In the genomic region with DNA sequence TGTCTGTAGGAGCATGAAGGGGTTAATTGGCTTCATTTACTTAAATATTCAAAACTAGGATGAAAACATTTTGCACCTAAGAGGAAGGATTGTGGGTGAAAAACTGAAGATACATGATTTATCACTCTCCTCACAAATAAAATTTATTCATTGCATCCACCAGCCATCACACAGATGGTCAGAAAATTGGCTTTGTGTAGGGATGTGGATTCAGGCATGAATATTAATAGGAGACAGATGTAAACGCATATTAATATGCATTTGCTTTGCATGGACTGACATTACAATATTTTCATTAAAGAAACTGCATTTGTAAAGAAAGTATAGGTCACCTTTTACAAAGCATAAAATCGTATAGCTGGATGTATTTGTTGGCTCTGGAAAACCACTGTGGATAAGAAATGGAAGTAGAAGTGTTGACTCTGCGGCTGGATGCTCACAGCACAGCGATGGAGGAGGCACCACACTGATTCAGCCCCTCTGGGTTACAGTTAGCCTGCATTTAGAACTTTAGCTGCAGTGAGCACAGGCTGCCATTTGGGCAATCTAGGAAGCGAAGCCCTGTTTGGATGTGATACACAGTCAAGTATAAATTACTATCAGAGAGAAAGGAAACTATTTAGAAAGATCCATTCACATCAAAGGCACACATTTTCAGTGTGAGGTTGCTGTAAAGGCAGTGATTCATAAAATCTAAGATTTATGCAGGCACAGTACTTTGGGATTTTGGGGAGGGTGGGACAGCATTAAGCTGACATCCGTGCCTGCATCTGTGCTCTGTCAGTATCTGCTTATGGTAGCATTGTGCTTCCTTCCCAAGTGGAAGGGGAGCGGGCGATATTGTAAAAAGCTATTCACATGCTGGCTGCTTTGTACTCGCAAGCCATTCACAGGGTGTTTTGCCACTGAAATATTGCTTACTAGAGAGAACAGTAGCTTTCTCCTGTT, we compare ENCODE assay signal across 14 mouse cellular contexts.
DNase-seq lines count a peak whose midpoint lies in the region; ATAC-seq and TF ChIP-seq lines count a peak whose summit lies in the region.
"Had no signal": no experiment of that assay in that cellular context is flagged by ENCODE, and none has a peak within 500 bp of the region (broad histone marks: within the 10 kb centered on the region; RNA-seq: fewer than 3 reads in every experiment).

No protein-coding gene starts in this region.

- no peak for TF ChIP-seq POLR2A in cerebellum, adult 2 months (IDR thresholded peaks at IDR 0.05; ENCODE audit: borderline replicate concordance, insufficient read depth, low read length)

- no peak overlapping the region for H3K9ac ChIP-seq in forebrain, embryonic 12.5 days
- no peak overlapping the region for H3K9ac ChIP-seq in hindbrain, embryonic 14.5 days
- H3K9ac ChIP-seq in midbrain, embryonic 15.5 days, result no peak overlapping the region
- H3K9ac ChIP-seq: liver, embryonic 12.5 days had no signal

- H3K36me3 ChIP-seq in forebrain, embryonic 12.5 days (replicated peaks), result no peaks in the 10 kb centered on the region
- no peaks in the 10 kb centered on the region for H3K36me3 ChIP-seq in hindbrain, embryonic 14.5 days (replicated peaks; ENCODE audit: control insufficient read depth, insufficient read depth)
- no peaks in the 10 kb centered on the region for H3K36me3 ChIP-seq in midbrain, embryonic 15.5 days (replicated peaks)
- H3K36me3 ChIP-seq: liver, embryonic 12.5 days had no signal

- H3K9me3 ChIP-seq in forebrain, embryonic 12.5 days, result no peaks in the 10 kb centered on the region
- no peaks in the 10 kb centered on the region for H3K9me3 ChIP-seq in hindbrain, embryonic 14.5 days (ENCODE audit: control insufficient read depth, low read length)
- no peaks in the 10 kb centered on the region for H3K9me3 ChIP-seq in midbrain, embryonic 15.5 days
- H3K9me3 ChIP-seq: liver, embryonic 12.5 days had no signal

- H3K27ac ChIP-seq in layer of hippocampus, adult 2 months, result no peak overlapping the region
- peak overlapping the region; percentile 80 for H3K27ac ChIP-seq in forebrain, embryonic 12.5 days
- peak overlapping the region; percentile 77 for H3K27ac ChIP-seq in hindbrain, embryonic 14.5 days
- H3K27ac ChIP-seq in midbrain, embryonic 15.5 days, result peak overlapping the region; percentile 68
- H3K27ac ChIP-seq in cerebellum, adult 2 months (ENCODE audit: insufficient read depth, low read length), result no peak overlapping the region
- H3K27ac ChIP-seq: liver, embryonic 12.5 days had no signal

- whole genome bisulfite sequencing in forebrain, embryonic 12.5 days, result 55% methylated on average over 9 of the region's 9 CpGs
- 28% methylated on average over 9 of the region's 9 CpGs for WGBS in hindbrain, embryonic 14.5 days
- WGBS in midbrain, embryonic 15.5 days, result 30% methylated on average over 9 of the region's 9 CpGs
- WGBS in cerebellum, adult 2 months, result 33% methylated on average over 9 of the region's 9 CpGs

- no peak overlapping the region for H3K4me2 ChIP-seq in forebrain, embryonic 12.5 days
- H3K4me2 ChIP-seq in hindbrain, embryonic 14.5 days (replicated peaks), result peak overlapping the region; percentile 26
- H3K4me2 ChIP-seq in midbrain, embryonic 15.5 days, result peak overlapping the region; percentile 23
- H3K4me2 ChIP-seq: liver, embryonic 12.5 days had no signal

- peaks cover 9% of the 10 kb centered on the region for H3K4me1 ChIP-seq in forebrain, embryonic 12.5 days
- peaks cover 21% of the 10 kb centered on the region; the same call in 1 of the 2 replicates for H3K4me1 ChIP-seq in hindbrain, embryonic 14.5 days (replicated peaks; ENCODE audit: control insufficient read depth, insufficient read depth, low read length)
- peaks cover 10% of the 10 kb centered on the region for H3K4me1 ChIP-seq in midbrain, embryonic 15.5 days
- H3K4me1 ChIP-seq in cerebellum, adult 2 months (ENCODE audit: control insufficient read depth, insufficient read depth, low read length), result no peaks in the 10 kb centered on the region
- H3K4me1 ChIP-seq: liver, embryonic 12.5 days had no signal

- no peaks in the 10 kb centered on the region for H3K27me3 ChIP-seq in forebrain, embryonic 12.5 days
- no peaks in the 10 kb centered on the region for H3K27me3 ChIP-seq in hindbrain, embryonic 14.5 days (ENCODE audit: control insufficient read depth, insufficient read depth, low read length)
- no peaks in the 10 kb centered on the region for H3K27me3 ChIP-seq in midbrain, embryonic 15.5 days (replicated peaks)
- no peaks in the 10 kb centered on the region for H3K27me3 ChIP-seq in cerebellum, adult 2 months (ENCODE audit: control insufficient read depth, insufficient read depth, low read length)
- H3K27me3 ChIP-seq: liver, embryonic 12.5 days had no signal

- DNase-seq in layer of hippocampus, adult 2 months (ENCODE audit: low spot score in 2 of 2), result peak; percentile 5 to 11
- no peak for DNase-seq in layer of hippocampus, adult 9-10 months (ENCODE audit: low spot score)
- DNase-seq in hindbrain, embryonic 14.5 days (ENCODE audit: low spot score), result peak; percentile 47
- DNase-seq in adrenal gland, postnatal 25 days, result no peak
- DNase-seq in cerebellum, adult 18-20 months, result no peak
- no peak for DNase-seq in cerebellum, adult 2 months
- DNase-seq: heart, postnatal 4 days; kidney, adult 9 months; lung, postnatal 14 days; thymus, postnatal 4 days had no signal

- ATAC-seq in forebrain, embryonic 12.5 days (ENCODE audit: low FRiP score), result no peak
- ATAC-seq in hindbrain, embryonic 14.5 days (ENCODE audit: low FRiP score), result peak; percentile 78; the same call in 1 of the 2 replicates
- peak; percentile 89 for ATAC-seq in midbrain, embryonic 15.5 days (replicated peaks)
- ATAC-seq: liver, embryonic 12.5 days had no signal

- no peak overlapping the region for H3K4me3 ChIP-seq in layer of hippocampus, adult 2 months
- no peak overlapping the region for H3K4me3 ChIP-seq in forebrain, embryonic 12.5 days (replicated peaks)
- no peak overlapping the region for H3K4me3 ChIP-seq in hindbrain, embryonic 14.5 days (replicated peaks; ENCODE audit: low read length)
- no peak overlapping the region for H3K4me3 ChIP-seq in midbrain, embryonic 15.5 days
- H3K4me3 ChIP-seq in cerebellum, adult 2 months (replicated peaks; ENCODE audit: insufficient read depth, low read depth, low read length), result no peak overlapping the region
- H3K4me3 ChIP-seq: liver, embryonic 12.5 days; myocyte had no signal

- no peak for TF ChIP-seq CTCF in layer of hippocampus, adult 2 months (conservative IDR thresholded peaks at IDR 0.05)
- no peak for TF ChIP-seq CTCF in cerebellum, adult 2 months (IDR thresholded peaks at IDR 0.05; ENCODE audit: borderline replicate concordance, insufficient read depth, low read depth, low read length)

Comparison
In these comparisons a context has a peak if more than half of its experiments do, and no peak if none do; other contexts are left out.
1. DNase-seq: peak in layer of hippocampus, adult 2 months (2 of 2) and hindbrain, embryonic 14.5 days (single experiment); none in layer of hippocampus, adult 9-10 months (single experiment), adrenal gland, postnatal 25 days (single experiment), cerebellum, adult 18-20 months (0 of 2) and cerebellum, adult 2 months (0 of 2).
2. H3K27ac ChIP-seq: peak in forebrain, embryonic 12.5 days (single experiment), hindbrain, embryonic 14.5 days (single experiment) and midbrain, embryonic 15.5 days (single experiment); none in layer of hippocampus, adult 2 months (single experiment) and cerebellum, adult 2 months (single experiment).